Mouse (Mus musculus): Measurements from ENCODE around the gene Irx4.

Irx4 gene

GRCm38 (mm10) chr13:73269891-73270290 is 9.6 kb downstream of the Irx4 start:
- DNase-seq (ENCODE audit: low read depth, low spot score): no peak

GRCm38 (mm10) chr13:73270451-73271081 is 10.3 kb downstream of the Irx4 start:
- no peak for DNase-seq (ENCODE audit: low read depth, low spot score)

GRCm38 (mm10) chr13:73271336-73272242 is 11.3 kb downstream of the Irx4 start:
- no peak for DNase-seq (ENCODE audit: low read depth, low spot score)

- no peak for DNase-seq (ENCODE audit: low read depth, low spot score)
Measured at GRCm38 (mm10) chr13:73272794-73273282, 12.6 kb downstream of the Irx4 start.

DNA sequence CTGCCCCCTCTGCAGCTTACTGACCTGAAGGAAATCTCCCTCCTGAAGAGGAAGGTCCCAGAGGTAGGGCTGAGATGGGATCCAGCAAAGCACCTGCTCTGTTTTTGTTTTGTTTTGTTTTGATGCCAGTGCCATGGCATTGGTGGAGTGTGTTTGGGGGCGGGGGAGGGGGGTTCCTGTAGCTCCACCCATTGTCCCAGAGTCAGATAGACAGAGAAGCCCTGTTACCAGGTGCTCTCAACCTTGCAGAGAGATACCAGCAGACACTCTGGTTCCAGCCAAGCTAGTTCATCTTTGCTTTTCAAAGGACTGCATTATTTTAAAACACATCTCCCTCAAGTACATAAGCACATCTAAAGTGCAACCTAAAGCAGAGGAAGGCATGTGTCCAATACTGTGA is 13.3 kb downstream of the Irx4 start:
- no peak for DNase-seq (ENCODE audit: low read depth, low spot score)

- DNase-seq (ENCODE audit: low read depth, low spot score): no peak
Measured at GRCm38 (mm10) chr13:73277361-73277760, 17.1 kb downstream of the Irx4 start.

DNA sequence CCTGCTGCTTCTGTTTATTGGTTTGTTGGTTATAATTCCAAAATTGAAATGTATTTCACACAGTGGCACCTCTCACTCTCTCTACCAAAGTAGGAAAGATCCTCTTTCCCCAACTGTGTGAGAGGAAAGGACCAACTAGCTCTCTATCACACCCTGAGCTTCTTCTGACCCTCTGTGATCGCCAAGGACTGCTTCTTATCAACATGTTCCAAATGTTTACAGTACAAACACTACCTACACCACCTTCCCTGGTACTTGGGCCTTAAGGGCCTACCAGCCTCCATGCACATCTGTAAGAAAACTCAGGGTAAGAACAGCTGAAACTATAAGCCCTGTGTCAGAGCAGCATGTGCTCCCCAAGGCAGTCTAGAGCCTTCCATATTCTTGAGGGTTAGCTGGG is 17.5 kb downstream of the Irx4 start:
- DNase-seq (ENCODE audit: low read depth, low spot score): no peak

DNA sequence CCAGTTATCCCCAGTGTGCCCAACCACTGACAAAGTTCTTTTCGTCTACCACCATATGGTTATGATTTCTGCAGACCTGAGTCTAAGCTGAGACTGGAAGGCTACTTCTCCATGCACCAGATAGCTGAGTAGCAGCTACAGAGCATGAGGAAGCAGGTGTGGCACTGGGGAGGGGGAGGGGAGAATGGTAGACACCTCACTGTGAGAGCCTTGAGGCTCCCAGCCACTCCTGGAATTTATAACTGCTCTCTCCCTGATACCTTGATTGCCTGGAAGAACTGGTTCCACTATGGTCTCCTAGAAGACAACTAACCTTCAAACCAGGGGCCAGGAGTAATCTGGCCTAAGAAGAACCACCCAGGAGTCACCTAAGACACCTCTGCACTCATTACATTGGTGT is 18.9 kb downstream of the Irx4 start:
- no peak for DNase-seq (ENCODE audit: low read depth, low spot score)

GRCm38 (mm10) chr13:73282407-73282806 is 22.1 kb downstream of the Irx4 start:
- no peak for DNase-seq (ENCODE audit: low read depth, low spot score)

DNA sequence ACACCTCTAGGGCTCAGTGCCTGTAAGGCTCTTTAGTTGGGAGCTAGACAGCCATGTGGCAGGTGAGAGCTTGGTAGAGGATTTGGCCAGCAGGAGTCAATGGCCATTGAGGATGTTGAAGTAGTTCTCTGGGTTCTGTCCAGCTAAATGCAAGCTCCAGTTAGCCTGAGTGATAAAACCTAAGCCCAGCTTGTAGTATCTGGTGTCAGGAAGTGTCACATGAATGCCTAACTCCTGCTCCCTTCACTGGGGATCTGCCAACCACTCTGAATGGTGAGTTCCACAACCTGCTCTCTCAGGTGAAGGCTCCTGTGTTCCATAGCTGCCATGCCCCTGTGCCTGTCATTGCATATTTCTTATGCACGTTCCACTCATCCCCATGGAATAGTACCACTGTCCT is 23.3 kb downstream of the Irx4 start:
- DNase-seq (ENCODE audit: low read depth, low spot score): no peak

DNA sequence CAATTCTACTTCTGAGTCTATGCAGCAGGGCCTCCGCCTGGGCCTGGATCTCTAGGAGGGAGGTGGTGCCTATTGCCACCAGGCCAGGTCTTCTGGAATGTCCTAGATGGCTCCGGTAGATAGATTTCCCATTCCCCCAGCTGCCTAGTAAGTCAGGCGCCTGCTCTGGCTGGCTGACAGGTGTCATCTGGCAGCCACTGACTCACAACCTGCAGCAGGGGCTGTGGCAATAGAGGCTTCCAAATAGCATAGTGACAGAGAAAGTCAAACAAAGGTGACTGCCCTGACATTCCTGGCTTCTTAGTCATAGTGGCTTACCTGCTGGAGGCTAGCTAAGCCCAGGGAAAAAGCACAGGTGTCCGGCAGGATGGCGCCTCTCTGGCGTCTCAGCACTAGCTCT is 29.9 kb downstream of the Irx4 start:
- DNase-seq (ENCODE audit: low read depth, low spot score): no peak

GRCm38 (mm10) chr13:73291102-73291501 is 30.8 kb downstream of the Irx4 start:
- DNase-seq (ENCODE audit: low read depth, low spot score): no peak

DNA sequence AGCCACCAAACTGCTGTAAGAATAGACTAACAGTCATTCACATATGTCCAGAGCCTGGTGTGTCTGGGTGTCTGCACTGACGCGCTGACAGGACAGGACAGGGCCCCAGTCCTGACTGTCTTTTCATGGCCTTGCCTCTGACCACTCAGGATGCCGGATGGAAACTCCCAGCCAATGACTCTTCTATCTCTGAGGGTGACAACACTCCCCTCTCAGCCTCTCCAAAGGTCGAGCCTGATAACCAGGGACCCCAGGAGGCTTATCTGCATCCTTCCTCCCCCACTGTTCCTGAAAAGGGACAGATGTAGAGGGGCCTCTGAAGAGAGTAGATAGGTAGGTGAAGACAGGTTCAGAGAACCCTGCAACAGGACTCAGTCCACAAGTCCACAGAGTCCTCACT is 38.4 kb downstream of the Irx4 start:
- DNase-seq (ENCODE audit: low read depth, low spot score): no peak

- no peak for DNase-seq (ENCODE audit: low read depth, low spot score)
Measured at GRCm38 (mm10) chr13:73299322-73299721, 39.0 kb downstream of the Irx4 start.

DNA sequence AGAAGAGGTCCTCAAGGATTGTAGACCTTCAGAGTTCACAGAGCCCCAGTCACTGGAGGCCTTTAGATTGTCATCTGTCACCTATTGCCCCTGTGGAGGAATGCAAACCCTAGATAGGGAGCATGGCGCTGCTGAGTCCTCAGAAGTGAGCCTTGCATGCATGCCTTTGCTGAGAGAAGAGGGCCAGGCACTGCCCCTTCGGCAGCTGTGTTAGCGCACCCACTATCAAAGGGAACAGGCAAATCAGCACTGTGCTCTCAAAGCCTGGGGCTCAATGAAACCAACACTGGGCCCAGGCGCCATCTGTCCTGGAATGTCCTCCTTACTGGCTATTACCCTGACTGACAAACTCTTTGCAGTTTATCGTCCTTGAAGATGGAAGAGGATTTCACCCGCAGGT is 44.5 kb downstream of the Irx4 start:
- DNase-seq (ENCODE audit: low read depth, low spot score): no peak

DNA sequence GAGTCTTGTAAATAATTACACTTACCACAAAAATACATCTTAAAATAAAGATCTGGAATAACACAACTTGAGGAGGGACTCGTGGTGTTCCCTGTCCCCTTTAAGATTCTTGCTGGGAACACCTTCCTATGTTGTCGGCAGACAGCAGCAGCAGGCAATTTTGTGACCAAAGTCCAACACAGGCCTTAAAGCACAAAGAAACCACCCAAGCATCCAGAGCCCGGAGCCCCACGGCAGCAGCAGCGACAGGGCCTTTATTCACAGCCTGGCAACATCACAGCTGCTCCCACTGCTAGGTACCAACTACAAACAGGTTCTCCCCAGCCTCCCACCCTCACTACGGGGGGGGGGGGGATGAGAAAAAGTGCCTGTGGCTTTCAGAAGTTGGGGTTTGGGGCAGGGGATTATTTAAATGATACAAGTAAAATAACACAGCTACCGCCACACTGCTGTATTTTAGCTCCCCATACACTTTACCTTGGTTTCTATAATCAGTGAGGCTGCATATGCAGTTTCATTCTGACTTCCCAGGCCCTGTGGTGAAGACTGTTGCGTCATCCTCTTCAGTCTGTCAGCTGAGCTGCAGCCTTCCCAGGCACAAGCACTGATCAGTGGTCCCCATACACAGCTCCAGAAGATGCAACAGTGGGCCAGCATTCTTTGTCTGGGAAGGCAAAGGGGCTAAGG is 45.3 kb downstream of the Irx4 start:
- DNase-seq (ENCODE audit: low read depth, low spot score): peak; percentile 34

- DNase-seq (ENCODE audit: low read depth, low spot score): no peak
Measured at GRCm38 (mm10) chr13:73306085-73306410, 45.8 kb downstream of the Irx4 start.

GRCm38 (mm10) chr13:73306430-73306829 is 46.2 kb downstream of the Irx4 start:
- DNase-seq (ENCODE audit: low read depth, low spot score): no peak

DNA sequence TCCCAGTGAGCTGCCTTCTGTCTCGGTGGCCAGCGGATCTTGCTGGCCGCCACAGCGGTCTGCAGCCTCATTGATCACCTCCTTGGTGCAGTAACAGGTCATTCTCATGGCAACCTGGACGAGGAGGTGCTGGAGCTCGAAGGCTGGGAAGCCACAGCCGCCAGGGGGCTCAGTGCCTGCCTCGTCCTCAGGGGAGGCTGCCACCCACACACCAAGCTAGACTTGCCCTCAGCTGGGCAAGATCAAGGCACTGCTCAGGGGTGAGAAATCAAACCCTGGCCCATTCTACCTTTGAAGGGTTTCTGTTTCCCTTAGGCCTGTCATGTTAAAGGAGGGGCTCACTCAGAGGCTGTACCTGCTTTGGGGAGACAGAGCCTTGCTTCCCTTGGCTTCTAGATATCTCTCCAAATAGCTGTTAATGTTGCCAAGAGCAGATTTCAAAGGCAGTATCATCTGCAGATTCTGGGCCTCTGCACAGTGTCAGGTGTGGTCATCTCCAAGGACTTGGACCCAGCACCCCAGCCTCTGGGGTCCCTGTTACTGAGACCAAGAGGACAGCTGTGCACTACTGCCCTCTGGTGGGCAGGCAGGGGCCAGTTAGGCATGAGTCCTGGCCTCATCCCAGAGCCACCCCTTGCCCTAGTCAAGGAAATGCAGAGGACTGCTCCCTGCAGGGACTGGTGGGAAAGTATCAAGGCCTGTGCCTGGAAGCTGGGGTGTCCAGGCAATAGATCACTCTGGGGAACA is 50.1 kb downstream of the Irx4 start:
- DNase-seq (ENCODE audit: low read depth, low spot score): peak; percentile 42
